Mouse (Mus musculus) forebrain, embryonic 12.5 days (tissue): ENCODE measurements at regions not wholly inside any gene's neighbourhood (a gene's known extent, or its start where the extent isn't known, plus 50 kb on each side); places are given as distances from the start of the nearest gene placed in this dataset.

ENCODE experiments used
- ATAC-seq: fragments of 200-750 bp; cut with Nextera tagmentation; 2 replicates; pipeline ENCODE4 v1.8.0; 2017; ENCODE audit warnings: moderate TSS enrichment; ENCODE audit not compliant: low FRiP score
- H3K27ac ChIP-seq: fragments of 300-500 bp; sonication (generic); 2 replicates; pipeline ENCODE4 v1.5.1; 2016; ENCODE audit warnings: mild to moderate bottlenecking
- H3K27me3 ChIP-seq: fragments of 300-500 bp; sonication (generic); 2 replicates; pipeline ENCODE4 v1.6.1; 2016; ENCODE audit warnings: mild to moderate bottlenecking
- H3K36me3 ChIP-seq: fragments of 300-500 bp; sonication (generic); replicated peaks from 2 replicates; pipeline ENCODE4 v1.6.1; 2016; ENCODE audit warnings: mild to moderate bottlenecking
- H3K4me1 ChIP-seq: fragments of 300-500 bp; sonication (generic); 2 replicates; pipeline ENCODE4 v1.6.1; 2016
- H3K4me2 ChIP-seq: fragments of 300-500 bp; sonication (generic); 2 replicates; pipeline ENCODE4 v1.6.1; 2016; ENCODE audit warnings: mild to moderate bottlenecking, moderate library complexity
- H3K4me3 ChIP-seq: fragments of 300-500 bp; sonication (generic); replicated peaks from 2 replicates; pipeline ENCODE4 v1.5.1; 2016; ENCODE audit warnings: mild to moderate bottlenecking
- H3K9ac ChIP-seq: fragments of 300-500 bp; sonication (generic); 2 replicates; pipeline ENCODE4 v1.6.1; 2016; ENCODE audit warnings: mild to moderate bottlenecking
- H3K9me3 ChIP-seq: fragments of 300-500 bp; sonication (generic); 2 replicates; pipeline ENCODE4 v1.6.1; 2016
- WGBS: fragments of 180-500 bp; shearing (Covaris S2); methylation state at CpG from one replicate; pipeline ENCODE4 v1.1.7; 2016; 5-methylcytosine and 5-hydroxymethylcytosine counted together

GRCm38 (mm10) chr9:26611711-26612437, 121.7 kb upstream of the B3gat1 start:
- Histone ChIP-seq H3K36me3 (no peaks in the 10 kb centered on the region), H3K27ac (no peak overlapping the region), H3K4me2 (no peak overlapping the region), H3K27me3 (no peaks in the 10 kb centered on the region), H3K4me3 (no peak overlapping the region), H3K9me3 (0 out of 2 replicates have a peak, but pooled peaks cover 4% of the 10 kb centered on the region), H3K4me1 (no peaks in the 10 kb centered on the region), H3K9ac (no peak overlapping the region)
- 67% methylated on average over 6 of the region's 6 CpGs for WGBS
- no peak for ATAC-seq

GRCm38 (mm10) chr9:26622840-26623448, 110.6 kb upstream of the B3gat1 start:
- Histone ChIP-seq H3K4me1 (no peaks in the 10 kb centered on the region), H3K4me2 (no peak overlapping the region), H3K27me3 (no peaks in the 10 kb centered on the region), H3K9me3 (no peaks in the 10 kb centered on the region), H3K4me3 (no peak overlapping the region), H3K9ac (no peak overlapping the region), H3K36me3 (no peaks in the 10 kb centered on the region), H3K27ac (no peak overlapping the region)
- WGBS: 82% methylated on average over 1 of the region's 1 CpGs
- ATAC-seq: peak; percentile 39; the same call in 1 of the 2 replicates

- no peak overlapping the region for H3K4me3 ChIP-seq
- H3K27ac ChIP-seq: no peak overlapping the region
- no peaks in the 10 kb centered on the region for H3K27me3 ChIP-seq
- no peak overlapping the region for H3K4me2 ChIP-seq
- H3K36me3 ChIP-seq: no peaks in the 10 kb centered on the region
- H3K9ac ChIP-seq: no peak overlapping the region
- H3K4me1 ChIP-seq: no peaks in the 10 kb centered on the region
- 78% methylated on average over 2 of the region's 2 CpGs for WGBS
- no peaks in the 10 kb centered on the region for H3K9me3 ChIP-seq
- no peak for ATAC-seq
These were observed 108.2 kb upstream of the B3gat1 start for GRCm38 (mm10) chr9:26625171-26625937.

- Histone ChIP-seq H3K4me2 (no peak overlapping the region), H3K27ac (no peak overlapping the region), H3K9ac (no peak overlapping the region), H3K9me3 (no peaks in the 10 kb centered on the region), H3K36me3 (no peaks in the 10 kb centered on the region), H3K4me3 (no peak overlapping the region), H3K27me3 (no peaks in the 10 kb centered on the region), H3K4me1 (no peaks in the 10 kb centered on the region)
- WGBS: 90% methylated on average over 8 of the region's 8 CpGs
- ATAC-seq: no peak
These were observed 100.5 kb upstream of the B3gat1 start for GRCm38 (mm10) chr9:26632891-26633650.

GRCm38 (mm10) chr9:26635211-26635610, 98.3 kb upstream of the B3gat1 start:
- no peaks in the 10 kb centered on the region for H3K36me3 ChIP-seq
- no peaks in the 10 kb centered on the region for H3K4me1 ChIP-seq
- H3K27me3 ChIP-seq: no peaks in the 10 kb centered on the region
- H3K4me2 ChIP-seq: no peak overlapping the region
- H3K27ac ChIP-seq: no peak overlapping the region
- no peaks in the 10 kb centered on the region for H3K9me3 ChIP-seq
- no peak for ATAC-seq
- no peak overlapping the region for H3K4me3 ChIP-seq
- H3K9ac ChIP-seq: no peak overlapping the region

- no peaks in the 10 kb centered on the region for H3K4me1 ChIP-seq
- H3K27ac ChIP-seq: no peak overlapping the region
- H3K4me2 ChIP-seq: no peak overlapping the region
- H3K9me3 ChIP-seq: no peaks in the 10 kb centered on the region
- 85% methylated on average over 2 of the region's 2 CpGs for WGBS
- no peaks in the 10 kb centered on the region for H3K36me3 ChIP-seq
- H3K9ac ChIP-seq: no peak overlapping the region
- no peak for ATAC-seq
- no peaks in the 10 kb centered on the region for H3K27me3 ChIP-seq
- H3K4me3 ChIP-seq: no peak overlapping the region
These were observed 94.9 kb upstream of the B3gat1 start for GRCm38 (mm10) chr9:26638586-26638985.

- Histone ChIP-seq H3K36me3 (no peaks in the 10 kb centered on the region), H3K9ac (no peak overlapping the region), H3K4me3 (no peak overlapping the region), H3K27ac (no peak overlapping the region), H3K27me3 (no peaks in the 10 kb centered on the region), H3K9me3 (no peaks in the 10 kb centered on the region), H3K4me2 (no peak overlapping the region), H3K4me1 (no peaks in the 10 kb centered on the region)
- 75% methylated on average over 2 of the region's 2 CpGs for WGBS
- ATAC-seq: no peak
These were observed 91.2 kb upstream of the B3gat1 start for GRCm38 (mm10) chr9:26642302-26642701.

GRCm38 (mm10) chr9:26642831-26643230, 90.7 kb upstream of the B3gat1 start:
- Histone ChIP-seq H3K9ac (no peak overlapping the region), H3K36me3 (no peaks in the 10 kb centered on the region), H3K4me3 (no peak overlapping the region), H3K27me3 (no peaks in the 10 kb centered on the region), H3K4me1 (no peaks in the 10 kb centered on the region), H3K27ac (no peak overlapping the region), H3K4me2 (no peak overlapping the region), H3K9me3 (no peaks in the 10 kb centered on the region)
- WGBS: 92% methylated on average over 4 of the region's 4 CpGs
- ATAC-seq: no peak

GRCm38 (mm10) chr9:26649506-26649905, 84.0 kb upstream of the B3gat1 start:
- Histone ChIP-seq H3K4me1 (no peaks in the 10 kb centered on the region), H3K27me3 (no peaks in the 10 kb centered on the region), H3K27ac (no peak overlapping the region), H3K36me3 (no peaks in the 10 kb centered on the region), H3K9me3 (no peaks in the 10 kb centered on the region), H3K4me3 (no peak overlapping the region), H3K4me2 (no peak overlapping the region), H3K9ac (no peak overlapping the region)
- 82% methylated on average over 7 of the region's 7 CpGs for WGBS
- ATAC-seq: no peak

GRCm38 (mm10) chr9:26652920-26653319, 80.6 kb upstream of the B3gat1 start:
- Histone ChIP-seq H3K9ac (no peak overlapping the region), H3K4me2 (no peak overlapping the region), H3K4me1 (no peaks in the 10 kb centered on the region), H3K27ac (no peak overlapping the region), H3K4me3 (no peak overlapping the region), H3K36me3 (no peaks in the 10 kb centered on the region), H3K9me3 (no peaks in the 10 kb centered on the region), H3K27me3 (no peaks in the 10 kb centered on the region)
- 92% methylated on average over 1 of the region's 1 CpGs for WGBS
- no peak for ATAC-seq

- ATAC-seq: no peak
- Histone ChIP-seq H3K9ac (no peak overlapping the region), H3K4me3 (no peak overlapping the region), H3K9me3 (no peaks in the 10 kb centered on the region), H3K27ac (no peak overlapping the region), H3K4me1 (no peaks in the 10 kb centered on the region), H3K4me2 (no peak overlapping the region), H3K27me3 (no peaks in the 10 kb centered on the region), H3K36me3 (no peaks in the 10 kb centered on the region)
- 77% methylated on average over 2 of the region's 2 CpGs for WGBS
These were observed 74.2 kb upstream of the B3gat1 start for GRCm38 (mm10) chr9:26659366-26659765.

GRCm38 (mm10) chr9:26663544-26663943, 70.0 kb upstream of the B3gat1 start:
- Histone ChIP-seq H3K4me3 (no peak overlapping the region), H3K9ac (no peak overlapping the region), H3K36me3 (no peaks in the 10 kb centered on the region), H3K9me3 (no peaks in the 10 kb centered on the region), H3K4me1 (no peaks in the 10 kb centered on the region), H3K27me3 (no peaks in the 10 kb centered on the region), H3K4me2 (no peak overlapping the region), H3K27ac (no peak overlapping the region)
- WGBS: 80% methylated on average over 1 of the region's 1 CpGs
- ATAC-seq: no peak
